Mouse (Mus musculus) embryonic facial prominence, embryonic 13.5 days (tissue): Measurements from ENCODE around the gene Adprm. TPM values are rescaled to one million over a fixed set of nuclear protein-coding genes. Genes with fewer than 3 reads are reported as not detected.
"Not testable (repeated sequence)": the region's sequence is repeated elsewhere in the genome, so short reads cannot be mapped to it uniquely, and the experiment has no call there.

Experiments used
- ATAC-seq: fragments of 200-750 bp; cut with Nextera tagmentation; 2 replicates; pipeline ENCODE4 v1.8.0; 2017; ENCODE audit warnings: low read depth; ENCODE audit not compliant: insufficient number of reproducible peaks, insufficient read depth, low FRiP score, low TSS enrichment
- H3K27ac ChIP-seq: fragments of 300-500 bp; sonication (generic); 2 replicates; pipeline ENCODE4 v1.5.1; 2015; ENCODE audit warnings: moderate library complexity, mild to moderate bottlenecking, inconsistent platforms
- H3K27me3 ChIP-seq: fragments of 300-500 bp; sonication (generic); 2 replicates; pipeline ENCODE4 v1.6.1; 2015; ENCODE audit warnings: mild to moderate bottlenecking, inconsistent platforms
- H3K36me3 ChIP-seq: fragments of 300-500 bp; sonication (generic); 2 replicates; pipeline ENCODE4 v1.6.1; 2015; ENCODE audit warnings: mild to moderate bottlenecking, inconsistent platforms
- H3K4me1 ChIP-seq: fragments of 300-500 bp; sonication (generic); 2 replicates; pipeline ENCODE4 v1.6.1; 2015; ENCODE audit warnings: inconsistent platforms
- H3K4me2 ChIP-seq: fragments of 300-500 bp; sonication (generic); 2 replicates; pipeline ENCODE4 v1.6.1; 2015; ENCODE audit warnings: moderate library complexity, mild to moderate bottlenecking, inconsistent platforms
- H3K4me3 ChIP-seq: fragments of 300-500 bp; sonication (generic); 2 replicates; pipeline ENCODE4 v1.5.1; 2015; ENCODE audit warnings: mild to moderate bottlenecking, inconsistent platforms
- H3K9ac ChIP-seq: fragments of 300-500 bp; sonication (generic); 2 replicates; pipeline ENCODE4 v1.6.1; 2015; ENCODE audit warnings: mild to moderate bottlenecking, inconsistent platforms
- H3K9me3 ChIP-seq: fragments of 300-500 bp; sonication (generic); 2 replicates; pipeline ENCODE4 v1.6.1; 2016; ENCODE audit warnings: inconsistent platforms
- WGBS: fragments of 180-500 bp; shearing (Covaris S2); methylation state at CpG from one replicate; pipeline ENCODE4 v1.1.7; 2015; ENCODE audit warnings: mixed read lengths; 5-methylcytosine and 5-hydroxymethylcytosine counted together
- polyA plus RNA-seq: library from polyadenylated mRNA; unstranded; fragments of >200 nt; fragmentation: Nextera tagmentation; extraction: Ambion mirVana; gene quantifications from 2 replicates; pipeline ENCODE4 v1.2.1, GENCODE M21; 2015

Adprm gene
- polyA plus RNA-seq, 1 experiment from 2014 or later: 37.1 TPM

DNA sequence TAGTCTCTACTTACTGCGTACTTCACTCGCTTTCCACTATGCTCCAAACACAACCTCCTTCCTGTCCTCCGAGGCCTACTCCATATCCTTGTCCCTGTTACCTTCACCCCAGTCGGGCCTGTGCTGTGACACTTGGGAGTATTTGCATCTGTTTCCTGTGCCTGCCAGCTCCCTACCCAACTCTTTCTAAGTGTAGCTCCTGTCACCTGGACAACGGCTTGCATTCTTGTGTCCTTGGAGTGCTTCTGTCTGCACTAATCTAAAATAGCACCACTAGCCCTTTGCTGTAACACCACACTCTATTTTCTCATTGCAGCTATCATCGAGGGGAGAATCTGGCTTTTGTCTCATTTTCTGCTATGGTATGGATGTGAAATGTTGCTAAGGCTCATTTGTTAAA is 11.9 kb downstream of the Adprm start:
- H3K36me3 ChIP-seq: peaks cover 64% of the 10 kb centered on the region
- no peak overlapping the region for H3K4me3 ChIP-seq
- H3K4me2 ChIP-seq: no peak overlapping the region
- 96% methylated on average over 6 of the region's 6 CpGs for WGBS
- no peak for ATAC-seq
- no peaks in the 10 kb centered on the region for H3K9me3 ChIP-seq
- no peak overlapping the region for H3K9ac ChIP-seq
- H3K27me3 ChIP-seq: no peaks in the 10 kb centered on the region
- H3K27ac ChIP-seq: no peak overlapping the region
- H3K4me1 ChIP-seq: no peaks in the 10 kb centered on the region

DNA sequence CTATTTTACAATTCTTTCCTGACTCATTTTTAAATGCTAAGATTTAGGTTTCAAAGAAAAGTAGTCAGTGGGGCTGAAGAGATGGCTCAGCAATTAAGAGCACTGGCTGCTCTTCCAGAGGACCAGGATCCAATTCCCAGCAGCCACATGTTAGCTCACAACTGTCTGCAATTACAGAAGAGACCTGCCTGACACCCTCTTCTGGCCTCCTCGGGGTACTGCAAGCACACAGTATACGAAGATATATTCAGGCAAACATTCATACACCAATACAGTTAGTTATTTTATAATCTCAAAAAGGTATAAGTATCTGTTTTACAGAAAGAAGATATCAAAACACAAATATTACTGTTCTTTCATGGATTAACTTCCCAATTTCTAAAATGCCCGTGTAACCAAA is 12.6 kb downstream of the Adprm start:
- no peak overlapping the region for H3K4me3 ChIP-seq
- no peaks in the 10 kb centered on the region for H3K9me3 ChIP-seq
- no peak overlapping the region for H3K27ac ChIP-seq
- H3K4me2 ChIP-seq: no peak overlapping the region
- H3K9ac ChIP-seq: no peak overlapping the region
- no peak for ATAC-seq
- no peaks in the 10 kb centered on the region for H3K4me1 ChIP-seq
- no peaks in the 10 kb centered on the region for H3K27me3 ChIP-seq
- 91% methylated on average over 3 of the region's 3 CpGs for WGBS
- H3K36me3 ChIP-seq: peaks cover 60% of the 10 kb centered on the region

DNA sequence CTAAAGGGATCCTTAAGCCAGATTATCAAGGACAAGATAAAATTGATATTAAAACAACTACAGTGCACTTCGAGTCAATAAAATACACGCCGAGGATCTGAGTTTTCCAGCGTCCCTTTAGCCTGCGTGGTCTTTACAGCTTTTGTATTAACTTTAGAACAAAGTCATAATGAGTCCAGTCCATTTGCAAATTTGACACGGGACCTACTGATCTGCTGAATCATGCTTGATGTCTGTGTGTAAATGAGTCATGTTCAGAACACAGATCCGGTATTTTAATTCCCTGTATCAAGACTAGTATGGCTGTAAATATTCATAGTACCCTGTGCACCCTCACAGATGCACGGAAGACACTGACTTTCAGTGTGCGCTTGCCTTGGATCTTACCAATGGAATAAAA is 15.5 kb downstream of the Adprm start:
- Histone ChIP-seq H3K36me3 (peaks cover 48% of the 10 kb centered on the region), H3K27ac (no peak overlapping the region), H3K27me3 (no peaks in the 10 kb centered on the region), H3K4me1 (no peaks in the 10 kb centered on the region), H3K9me3 (no peaks in the 10 kb centered on the region), H3K4me3 (no peak overlapping the region), H3K4me2 (no peak overlapping the region), H3K9ac (no peak overlapping the region)
- 94% methylated on average over 9 of the region's 9 CpGs for WGBS
- no peak for ATAC-seq

DNA sequence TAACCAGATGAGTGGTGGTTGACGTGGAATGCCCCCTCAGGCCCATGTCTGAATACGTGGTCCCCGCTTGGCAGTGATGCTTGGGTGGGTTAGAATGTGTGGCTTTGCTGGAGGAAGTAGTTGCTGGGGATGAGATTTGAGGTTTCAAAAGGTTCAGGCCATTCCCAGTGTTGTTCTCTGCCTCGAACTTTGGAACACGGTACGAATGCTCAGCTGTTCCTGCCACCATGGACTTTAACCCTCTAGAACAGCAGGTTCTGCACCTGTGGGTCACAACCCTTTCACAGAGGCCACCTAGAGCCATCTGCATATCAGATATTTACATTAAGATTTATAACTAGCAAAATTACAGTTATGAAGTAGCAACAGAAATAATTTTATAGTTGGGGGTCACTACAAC is 16.2 kb downstream of the Adprm start:
- Histone ChIP-seq H3K27ac (no peak overlapping the region), H3K36me3 (peaks cover 42% of the 10 kb centered on the region), H3K4me3 (no peak overlapping the region), H3K9ac (no peak overlapping the region), H3K9me3 (no peaks in the 10 kb centered on the region), H3K4me1 (no peaks in the 10 kb centered on the region), H3K4me2 (no peak overlapping the region), H3K27me3 (no peaks in the 10 kb centered on the region)
- no peak for ATAC-seq
- WGBS: 78% methylated on average over 6 of the region's 6 CpGs

DNA sequence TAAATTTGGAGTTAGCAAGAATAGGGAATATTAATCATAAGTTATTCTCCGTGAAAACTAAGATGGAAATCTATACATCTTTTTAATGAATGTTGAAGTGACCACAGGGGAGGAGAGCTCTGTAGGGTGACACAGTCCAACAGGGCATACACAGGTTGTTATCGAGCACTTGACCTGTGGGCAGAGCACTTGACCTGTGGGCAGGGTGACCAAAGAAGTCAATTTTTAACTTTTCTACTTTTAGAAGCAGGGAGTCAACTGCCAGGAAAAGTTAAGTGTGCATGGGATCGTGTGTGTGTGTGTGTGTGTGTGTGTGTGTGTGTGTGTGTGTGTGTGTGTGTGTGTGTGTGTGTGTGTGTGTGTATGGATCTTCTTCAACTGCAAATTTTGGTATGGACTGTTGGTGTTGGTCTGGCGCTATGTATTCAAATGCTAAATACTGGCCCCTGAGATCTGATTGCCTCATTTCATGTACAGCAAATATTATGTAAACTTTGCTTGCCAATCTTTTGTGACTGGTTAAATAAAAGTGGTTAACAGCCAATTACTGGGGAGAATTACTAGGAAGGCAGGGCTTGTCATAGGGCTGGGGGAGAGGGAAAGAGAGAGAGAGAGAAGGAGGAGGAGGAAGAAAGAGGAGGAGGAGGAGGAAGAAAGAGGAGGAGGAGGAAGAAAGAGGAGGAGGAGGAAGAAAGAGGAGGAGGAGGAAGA is 17.5 kb downstream of the Adprm start:
- Histone ChIP-seq H3K4me1 (no peaks in the 10 kb centered on the region), H3K36me3 (peaks cover 29% of the 10 kb centered on the region), H3K4me2 (no peak overlapping the region), H3K27ac (no peak overlapping the region), H3K9ac (no peak overlapping the region), H3K9me3 (no peaks in the 10 kb centered on the region), H3K27me3 (no peaks in the 10 kb centered on the region), H3K4me3 (no peak overlapping the region)
- ATAC-seq: no peak
- WGBS: 84% methylated on average over 4 of the region's 4 CpGs

DNA sequence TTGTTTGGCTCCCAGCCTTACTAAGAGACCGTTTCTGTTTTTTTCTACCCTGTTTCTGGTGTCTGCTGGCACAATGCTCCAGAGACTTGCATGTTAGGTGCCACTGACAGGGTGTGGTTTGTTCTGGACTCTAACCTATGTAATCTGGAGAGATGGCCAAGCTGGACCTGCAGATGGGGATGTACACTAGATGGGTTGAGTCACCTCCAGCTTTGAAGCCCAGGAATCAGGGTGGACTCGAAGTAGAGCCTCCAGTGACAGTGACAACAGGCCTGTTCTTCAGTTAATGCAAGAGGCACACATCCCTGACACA is 20.8 kb downstream of the Adprm start:
- ATAC-seq: no peak
- WGBS: 76% methylated on average over 2 of the region's 2 CpGs
- Histone ChIP-seq H3K4me1 (no peaks in the 10 kb centered on the region), H3K27ac (no peak overlapping the region), H3K36me3 (no peaks in the 10 kb centered on the region; the same call in 1 of the 2 replicates), H3K27me3 (no peaks in the 10 kb centered on the region), H3K9me3 (no peaks in the 10 kb centered on the region), H3K4me3 (no peak overlapping the region), H3K9ac (no peak overlapping the region), H3K4me2 (no peak overlapping the region)

DNA sequence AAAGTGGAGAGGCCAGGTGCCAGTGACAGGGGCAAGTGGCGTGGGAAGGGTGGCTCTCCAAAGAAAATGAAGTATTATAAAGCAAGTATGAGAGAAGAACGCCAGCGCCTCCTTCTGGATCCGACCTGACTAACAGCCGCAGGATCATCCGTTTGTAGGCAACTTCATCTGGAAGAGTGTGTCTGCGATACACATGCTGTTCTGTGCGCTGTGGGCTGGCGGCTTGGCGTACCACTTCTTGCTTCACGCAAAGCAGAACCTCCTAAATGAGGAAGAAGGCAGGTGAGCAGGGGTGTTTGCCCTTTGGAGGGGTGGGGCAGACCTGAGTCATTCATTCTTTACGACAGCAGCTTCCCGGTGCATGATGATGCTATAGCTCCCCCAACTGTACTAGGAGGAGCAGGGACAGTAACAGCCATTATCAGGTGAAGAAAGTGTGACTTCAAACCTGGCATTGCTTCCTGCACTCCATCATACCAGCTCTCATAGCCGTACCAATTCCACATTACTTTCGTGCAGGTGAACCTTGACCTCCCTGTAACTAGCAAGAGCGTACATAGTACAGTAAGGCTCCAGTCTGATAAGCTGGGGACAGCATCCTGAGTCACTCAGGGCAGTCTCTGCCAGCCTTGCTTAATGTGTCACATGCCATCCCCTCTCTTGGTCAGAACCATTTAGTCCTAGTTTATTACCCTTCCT is 21.3 kb downstream of the Adprm start:
- Histone ChIP-seq H3K4me3 (no peak overlapping the region), H3K27me3 (no peaks in the 10 kb centered on the region), H3K9me3 (no peaks in the 10 kb centered on the region), H3K27ac (no peak overlapping the region), H3K9ac (no peak overlapping the region), H3K4me1 (no peaks in the 10 kb centered on the region), H3K4me2 (no peak overlapping the region), H3K36me3 (no peaks in the 10 kb centered on the region)
- 54% methylated on average over 16 of the region's 16 CpGs for WGBS
- ATAC-seq: no peak

DNA sequence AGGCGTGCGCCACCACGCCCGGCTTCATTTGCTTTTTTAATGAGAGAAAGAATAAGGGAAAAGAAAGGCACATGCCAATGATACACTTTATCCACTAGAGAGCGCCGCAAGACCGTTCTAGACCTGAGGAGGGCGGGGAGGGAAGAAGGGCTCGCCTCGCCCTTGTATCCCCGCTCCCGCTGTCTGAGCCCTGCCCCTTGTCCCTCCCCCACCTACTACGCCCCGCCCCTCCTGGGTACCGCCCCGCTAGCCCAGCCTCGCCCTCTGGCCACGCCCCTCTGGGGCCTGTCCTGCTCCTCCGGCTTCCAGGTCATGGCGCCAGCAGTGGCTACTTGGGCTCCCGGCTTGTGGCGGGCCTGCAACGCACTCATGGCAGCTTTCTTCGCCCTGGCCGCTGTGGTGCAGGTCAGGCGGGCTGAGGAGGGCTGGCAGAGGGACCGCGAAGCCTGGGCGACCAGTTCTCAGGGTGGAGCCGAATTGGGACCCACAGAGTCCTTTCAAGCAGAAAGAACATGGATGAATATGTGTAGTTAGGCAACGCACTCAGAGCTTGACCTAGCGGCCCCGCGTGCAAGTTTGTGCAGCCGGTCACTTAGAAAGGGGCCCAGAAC is 27.4 kb downstream of the Adprm start, which contains the start of gene Tmem220:
Gene Tmem220, plus strand, starts transcription at position 288 of the 611 bp plus-strand sequence.
- WGBS: 2% methylated on average over 35 of the region's 35 CpGs

DNA sequence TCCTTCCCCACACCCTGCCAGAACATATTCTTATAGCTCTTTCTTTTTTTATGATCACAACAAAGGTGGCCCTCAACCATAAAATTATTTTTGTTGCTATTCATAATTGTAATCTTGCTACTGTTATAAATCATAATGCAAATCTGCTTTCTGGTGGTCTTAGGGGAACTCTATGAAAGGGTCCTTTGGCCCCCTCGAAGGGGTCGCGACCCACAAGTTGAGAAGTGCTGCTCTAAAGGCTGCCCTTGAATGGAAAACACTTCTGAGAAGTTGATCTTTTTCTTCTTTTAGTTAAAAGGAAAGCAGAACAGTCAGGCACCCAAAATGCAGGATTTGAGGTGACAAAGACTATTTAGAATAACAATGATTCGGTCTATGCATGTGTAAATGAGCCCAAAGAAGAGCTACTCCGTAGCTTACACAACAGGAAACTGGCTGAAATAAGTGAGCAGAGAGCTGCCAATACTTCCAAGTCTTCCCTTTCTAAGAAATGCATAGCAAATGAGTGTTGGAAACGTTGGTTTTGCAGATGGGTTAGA is 28.5 kb downstream of the Adprm start:
- peaks cover 13% of the 10 kb centered on the region; the same call in 1 of the 2 replicates for H3K4me1 ChIP-seq
- H3K36me3 ChIP-seq: no peaks in the 10 kb centered on the region
- no peak overlapping the region for H3K27ac ChIP-seq
- 43% methylated on average over 6 of the region's 6 CpGs for WGBS
- H3K4me3 ChIP-seq: no peak overlapping the region
- H3K9ac ChIP-seq: no peak overlapping the region
- no peak overlapping the region for H3K4me2 ChIP-seq
- ATAC-seq: no peak
- H3K9me3 ChIP-seq: no peaks in the 10 kb centered on the region
- H3K27me3 ChIP-seq: no peaks in the 10 kb centered on the region

More for the DNA sequence above, 27.4 kb downstream of the Adprm start, which contains the start of gene Tmem220:
- H3K27me3 ChIP-seq: no peaks in the 10 kb centered on the region
- H3K27ac ChIP-seq: peak within 1 kb of the TSS; percentile 45; the same call in 1 of the 2 replicates
- peak within 1 kb of the TSS; percentile 70 for H3K4me2 ChIP-seq
- ATAC-seq: peak; percentile 97
- H3K9ac ChIP-seq: peak within 1 kb of the TSS; percentile 77
- H3K9me3 ChIP-seq: no peaks in the 10 kb centered on the region
- H3K36me3 ChIP-seq: no peaks in the 10 kb centered on the region
- H3K4me1 ChIP-seq: peaks cover 13% of the 10 kb centered on the region; the same call in 1 of the 2 replicates
- peak within 1 kb of the TSS; percentile 57 for H3K4me3 ChIP-seq

DNA sequence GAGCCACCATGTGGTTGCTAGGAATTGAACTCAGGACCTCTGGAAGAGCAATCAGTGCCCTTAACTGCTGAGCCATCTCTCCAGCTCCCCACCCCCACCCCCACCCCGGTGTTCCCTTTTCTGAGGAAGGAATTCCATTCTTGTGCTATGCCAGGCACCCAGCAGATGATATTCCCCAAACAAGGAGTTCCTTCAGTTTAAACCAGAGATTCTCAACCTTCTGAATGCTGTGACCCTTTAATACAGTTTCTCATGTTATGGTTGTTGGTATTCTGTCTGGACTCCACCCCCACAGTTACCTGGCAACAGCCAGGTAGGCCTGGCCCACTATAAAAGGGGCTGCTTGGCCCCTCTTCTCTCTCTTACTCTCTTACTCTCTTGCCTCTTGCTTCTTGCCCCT is 29.2 kb downstream of the Adprm start:
- ATAC-seq, H3K9ac ChIP-seq, H3K27me3 ChIP-seq, H3K4me2 ChIP-seq, H3K27ac ChIP-seq, H3K9me3 ChIP-seq, H3K36me3 ChIP-seq, H3K4me3 ChIP-seq: not testable (repeated sequence)
- H3K4me1 ChIP-seq: peaks cover 17% of the 10 kb centered on the region
- 56% methylated on average over 1 of the region's 1 CpGs for WGBS

DNA sequence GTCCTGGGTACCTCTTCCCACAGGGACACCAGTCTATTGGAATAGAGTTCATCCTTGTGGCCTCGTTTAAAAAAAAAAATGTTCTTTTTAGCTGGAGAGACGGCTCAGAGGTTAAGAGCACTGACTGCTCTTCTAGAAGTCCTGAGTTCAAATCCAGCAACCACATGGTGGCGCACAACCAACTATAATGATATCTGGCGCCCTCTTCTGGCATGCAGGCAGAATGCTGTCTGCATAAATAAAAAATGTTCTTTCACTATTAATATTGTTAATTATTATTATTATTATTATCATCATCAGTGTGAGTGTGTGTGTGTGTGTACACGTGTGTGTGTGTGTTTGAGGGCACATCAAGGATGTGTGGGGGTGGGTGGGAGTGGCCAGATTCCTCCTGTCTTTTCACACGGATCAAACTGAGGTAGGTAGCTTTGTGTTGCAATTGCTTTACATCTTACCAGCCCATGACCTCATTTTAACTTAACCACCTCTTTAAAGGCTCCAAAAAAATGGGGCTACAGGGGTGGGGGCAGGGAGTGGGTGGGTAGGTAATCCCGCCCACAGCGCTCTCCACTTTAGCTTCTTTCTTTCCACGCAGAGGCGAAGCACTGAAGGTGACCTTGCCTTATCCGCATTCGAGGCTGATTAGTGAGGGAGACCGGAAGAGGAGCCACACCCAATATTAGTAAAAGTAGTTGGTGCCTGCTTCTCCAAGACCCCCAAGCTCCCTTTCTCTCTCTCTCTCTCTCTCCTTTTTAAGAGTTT is 29.9 kb downstream of the Adprm start:
- 86% methylated on average over 13 of the region's 13 CpGs for WGBS
- Histone ChIP-seq H3K4me2 (no peak overlapping the region), H3K36me3 (no peaks in the 10 kb centered on the region), H3K4me3 (no peak overlapping the region), H3K9me3 (no peaks in the 10 kb centered on the region), H3K4me1 (peaks cover 23% of the 10 kb centered on the region), H3K9ac (no peak overlapping the region), H3K27ac (no peak overlapping the region), H3K27me3 (0 out of 2 replicates have a peak, but pooled peaks cover 8% of the 10 kb centered on the region)
- no peak for ATAC-seq
